Mouse (Mus musculus): ENCODE data around the gene Fam155a. TPM values are rescaled to one million over a fixed set of nuclear protein-coding genes. Genes with fewer than 3 reads are reported as not detected.
A peak's percentile ranks its signal among the peaks of the same experiment; 100 is the strongest.

Fam155a gene
- polyA plus RNA-seq, 1 experiment from 2014 or later = 0.93 TPM

DNA sequence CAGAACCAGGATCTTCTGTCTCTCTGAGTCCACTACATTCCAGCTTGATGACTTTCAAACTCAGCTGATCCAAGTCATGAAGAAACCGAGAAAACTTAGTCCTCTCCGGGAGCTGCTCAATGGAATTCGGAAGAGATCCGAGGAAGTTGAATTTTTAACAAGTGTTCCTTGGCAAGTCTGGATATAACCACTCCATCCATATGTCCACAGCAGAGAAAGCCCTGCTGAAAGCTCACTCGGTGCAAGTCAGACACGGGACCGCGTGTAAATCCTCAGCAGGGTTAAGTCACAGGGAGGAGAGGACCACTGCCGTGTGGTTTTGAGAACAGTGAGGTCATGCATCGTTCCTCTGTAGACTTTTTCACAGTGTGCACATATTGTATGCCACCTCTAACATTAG is 5.9 kb upstream of the Fam155a start:
- no peak for ATAC-seq (ENCODE audit: low FRiP score, low TSS enrichment)
- Histone ChIP-seq H3K4me3 (ENCODE audit: low read depth, low read length) (no peak overlapping the region), H3K9me3 (ENCODE audit: control insufficient read depth, low read length) (no peaks in the 10 kb centered on the region), H3K4me2 (replicated peaks; ENCODE audit: low read depth) (no peak overlapping the region), H3K9ac (ENCODE audit: low read length) (no peak overlapping the region), H3K27me3 (ENCODE audit: control insufficient read depth, insufficient read depth, low read length) (no peaks in the 10 kb centered on the region; the same call in 1 of the 2 replicates), H3K27ac (replicated peaks) (no peak overlapping the region), H3K36me3 (ENCODE audit: control insufficient read depth, insufficient read depth, low read length) (no peaks in the 10 kb centered on the region), H3K4me1 (replicated peaks; ENCODE audit: control insufficient read depth, insufficient read depth) (no peaks in the 10 kb centered on the region)
- TF ChIP-seq EP300 (optimal IDR thresholded peaks at IDR 0.05) (no peak), CTCF (IDR thresholded peaks at IDR 0.05; ENCODE audit: low read depth) (no peak)
- DNase-seq (ENCODE audit: low spot score) = no peak
- WGBS = 78% methylated on average over 10 of the region's 10 CpGs

DNA sequence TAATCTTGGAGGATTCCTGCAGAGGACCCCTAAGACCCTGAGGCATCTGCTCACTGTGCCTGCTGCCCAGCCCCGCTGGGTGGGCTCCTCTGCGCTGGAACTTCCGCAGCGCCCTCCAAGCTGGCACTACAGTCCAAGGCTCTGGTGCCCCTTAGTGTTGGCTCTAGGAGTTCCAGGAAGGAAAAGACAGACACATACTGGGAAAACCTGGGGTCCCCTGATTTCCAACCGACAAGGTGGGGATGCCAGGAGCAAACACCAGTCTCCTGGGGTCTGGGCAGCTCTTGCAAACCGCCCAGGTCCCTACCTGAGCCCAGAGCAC is 1.5 kb upstream of the Fam155a start:
- ATAC-seq (ENCODE audit: low FRiP score, low TSS enrichment) (no peak), DNase-seq (ENCODE audit: low spot score) (peak; percentile 17)
- H3K27ac ChIP-seq (replicated peaks) = no peak overlapping the region
- H3K27me3 ChIP-seq (ENCODE audit: control insufficient read depth, insufficient read depth, low read length) = no peaks in the 10 kb centered on the region; the same call in 1 of the 2 replicates
- H3K36me3 ChIP-seq (ENCODE audit: control insufficient read depth, insufficient read depth, low read length) = no peaks in the 10 kb centered on the region
- no peak overlapping the region for H3K9ac ChIP-seq (ENCODE audit: low read length)
- H3K4me2 ChIP-seq (replicated peaks; ENCODE audit: low read depth) = no peak overlapping the region
- WGBS = 5% methylated on average over 6 of the region's 6 CpGs
- H3K4me3 ChIP-seq (ENCODE audit: low read depth, low read length) = no peak overlapping the region
- TF ChIP-seq EP300 (optimal IDR thresholded peaks at IDR 0.05) = no peak
- peak; percentile 33 for TF ChIP-seq CTCF (IDR thresholded peaks at IDR 0.05; ENCODE audit: low read depth)
- no peaks in the 10 kb centered on the region for H3K9me3 ChIP-seq (ENCODE audit: control insufficient read depth, low read length)
- H3K4me1 ChIP-seq (replicated peaks; ENCODE audit: control insufficient read depth, insufficient read depth) = no peaks in the 10 kb centered on the region

DNA sequence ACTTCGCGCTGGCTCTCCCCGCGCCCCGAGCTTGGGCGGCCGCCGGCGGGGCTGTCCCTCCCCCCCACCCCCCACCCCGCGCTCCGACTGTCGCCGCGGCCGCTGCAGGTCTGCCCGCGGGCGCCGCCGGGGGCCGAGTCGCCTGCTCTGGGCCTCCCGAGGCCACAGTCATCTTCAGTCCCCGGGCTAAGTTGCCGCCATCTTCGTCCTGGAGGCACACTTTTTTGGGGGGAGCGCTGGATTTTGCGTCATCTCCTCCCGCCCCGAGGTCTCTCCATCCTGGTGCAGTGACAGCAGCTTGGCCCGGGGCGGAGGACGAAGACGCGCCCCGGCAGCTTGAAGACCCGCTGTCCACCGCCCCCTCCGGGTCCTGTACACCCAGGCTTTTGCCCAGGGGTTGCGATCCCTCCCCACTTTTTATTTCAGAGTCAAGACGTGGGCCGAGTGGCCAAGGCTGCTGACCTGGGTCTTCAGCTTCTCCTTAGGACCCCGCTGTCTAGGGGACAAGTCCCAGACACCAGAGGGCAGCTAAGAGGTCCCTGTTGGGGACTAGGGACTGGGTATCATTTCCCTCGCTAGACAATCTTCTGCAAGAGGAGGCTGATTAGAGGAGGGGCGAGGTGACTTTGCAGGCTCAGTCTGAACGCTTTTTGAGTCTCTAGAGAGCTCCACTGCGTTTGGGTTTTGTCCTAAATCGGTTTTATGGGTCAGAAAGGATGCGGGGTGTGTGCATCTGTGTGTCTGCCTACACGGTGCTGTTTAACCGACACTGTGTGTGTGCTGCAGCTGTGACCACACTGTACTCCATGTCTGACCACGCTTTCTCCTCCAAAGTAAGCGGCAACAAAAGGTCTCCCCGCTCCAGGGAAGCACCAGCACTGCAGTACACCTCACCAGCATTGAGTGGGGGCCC is 901 bp upstream of the Fam155a start:
- TF ChIP-seq CTCF (IDR thresholded peaks at IDR 0.05; ENCODE audit: low read depth) (no peak), EP300 (optimal IDR thresholded peaks at IDR 0.05) (no peak)
- peak overlapping the region; percentile 68 for H3K4me2 ChIP-seq (replicated peaks; ENCODE audit: low read depth)
- no peaks in the 10 kb centered on the region for H3K9me3 ChIP-seq (ENCODE audit: control insufficient read depth, low read length)
- ATAC-seq (ENCODE audit: low FRiP score, low TSS enrichment) = 0 out of 2 replicates have a peak, but pooled peaks have one; percentile 32
- no peaks in the 10 kb centered on the region for H3K4me1 ChIP-seq (replicated peaks; ENCODE audit: control insufficient read depth, insufficient read depth)
- H3K27ac ChIP-seq (replicated peaks) = no peak overlapping the region
- no peak overlapping the region for H3K9ac ChIP-seq (ENCODE audit: low read length)
- WGBS = under 1% methylated on average over 48 of the region's 55 CpGs
- H3K4me3 ChIP-seq (ENCODE audit: low read depth, low read length) = peak overlapping the region; percentile 39
- H3K27me3 ChIP-seq (ENCODE audit: control insufficient read depth, insufficient read depth, low read length) = no peaks in the 10 kb centered on the region; the same call in 1 of the 2 replicates
- no peak for DNase-seq (ENCODE audit: low spot score)
- no peaks in the 10 kb centered on the region for H3K36me3 ChIP-seq (ENCODE audit: control insufficient read depth, insufficient read depth, low read length)

DNA sequence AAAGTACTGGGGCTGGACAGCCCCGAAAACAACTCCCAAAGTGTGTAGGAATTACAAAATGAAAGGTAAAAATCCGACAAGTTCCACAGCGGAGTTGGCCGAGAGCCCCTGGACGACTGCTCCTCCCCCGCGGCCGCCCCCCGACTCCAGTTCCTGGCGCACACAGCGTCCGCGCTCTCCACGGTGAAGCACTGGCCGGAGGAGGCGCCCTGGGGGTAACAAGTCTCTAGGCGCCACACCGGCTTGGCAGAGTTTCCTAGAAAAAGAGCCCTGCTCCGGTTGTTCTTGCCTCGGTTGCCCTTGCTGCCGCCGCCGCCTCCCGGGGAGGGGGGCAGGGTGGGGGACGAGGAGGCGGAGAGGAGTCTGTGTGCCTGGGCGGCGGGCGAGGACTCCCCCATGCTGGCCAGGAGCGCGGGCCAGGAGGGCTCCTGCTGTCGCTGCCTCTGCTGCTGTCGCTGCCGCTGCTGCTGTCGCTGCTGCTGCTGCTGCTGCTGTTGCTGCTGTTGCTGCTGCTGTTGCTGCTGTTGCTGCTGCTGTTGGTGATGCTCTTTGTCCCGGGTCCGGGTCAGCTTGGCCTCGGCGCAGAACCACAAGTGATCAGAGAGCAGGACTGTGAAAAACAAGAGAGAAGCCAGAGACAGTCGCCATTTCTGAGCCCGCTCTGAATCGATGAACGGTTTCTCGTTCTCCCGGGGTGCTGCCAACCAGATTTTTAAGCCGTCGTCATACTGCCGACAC is 531 bp downstream of the Fam155a start:
- no peak overlapping the region for H3K9ac ChIP-seq (ENCODE audit: low read length)
- WGBS = 2% methylated on average over 42 of the region's 48 CpGs

DNA sequence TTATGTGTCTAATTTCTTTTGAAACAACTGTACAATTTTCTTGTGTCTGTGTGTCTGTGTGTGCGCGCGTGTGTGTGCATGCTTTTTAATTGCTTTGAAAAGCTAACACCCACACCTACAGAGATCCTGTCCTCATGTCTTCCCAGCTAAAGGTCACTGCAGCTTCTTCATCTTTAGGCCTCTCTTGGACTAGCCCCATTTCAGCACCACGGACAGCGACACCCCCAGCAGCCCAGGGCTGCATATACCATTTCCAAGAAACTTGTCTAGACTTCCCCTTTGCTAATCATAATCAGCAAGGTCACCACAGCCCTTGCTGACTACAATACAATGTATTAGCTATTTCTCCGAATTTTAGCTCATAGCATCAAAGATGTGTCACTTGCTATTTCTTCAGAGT is 1.9 kb downstream of the Fam155a start:
- no peaks in the 10 kb centered on the region for H3K36me3 ChIP-seq (ENCODE audit: control insufficient read depth, insufficient read depth, low read length)
- H3K9ac ChIP-seq (ENCODE audit: low read length) = no peak overlapping the region
- H3K27me3 ChIP-seq (ENCODE audit: control insufficient read depth, insufficient read depth, low read length) = no peaks in the 10 kb centered on the region; the same call in 1 of the 2 replicates
- ATAC-seq (ENCODE audit: low FRiP score, low TSS enrichment) = peak; percentile 72; the same call in 1 of the 2 replicates
- peak; percentile 81 for DNase-seq (ENCODE audit: low spot score)
- WGBS = 25% methylated on average over 6 of the region's 6 CpGs
- H3K4me3 ChIP-seq (ENCODE audit: low read depth, low read length) = no peak overlapping the region
- no peak overlapping the region for H3K4me2 ChIP-seq (replicated peaks; ENCODE audit: low read depth)
- TF ChIP-seq CTCF (IDR thresholded peaks at IDR 0.05; ENCODE audit: low read depth) (no peak), EP300 (optimal IDR thresholded peaks at IDR 0.05) (no peak)
- H3K4me1 ChIP-seq (replicated peaks; ENCODE audit: control insufficient read depth, insufficient read depth) = no peaks in the 10 kb centered on the region
- H3K27ac ChIP-seq (replicated peaks) = no peak overlapping the region
- H3K9me3 ChIP-seq (ENCODE audit: control insufficient read depth, low read length) = no peaks in the 10 kb centered on the region

More for the DNA sequence above, 531 bp downstream of the Fam155a start:
- TF ChIP-seq CTCF (IDR thresholded peaks at IDR 0.05; ENCODE audit: low read depth) = peak; percentile 14; the same call in 1 of the 2 replicates
- TF ChIP-seq EP300 (optimal IDR thresholded peaks at IDR 0.05) = no peak
- Histone ChIP-seq H3K4me3 (ENCODE audit: low read depth, low read length) (peak overlapping the region; percentile 39), H3K4me2 (replicated peaks; ENCODE audit: low read depth) (peak overlapping the region; percentile 68), H3K9me3 (ENCODE audit: control insufficient read depth, low read length) (no peaks in the 10 kb centered on the region), H3K36me3 (ENCODE audit: control insufficient read depth, insufficient read depth, low read length) (no peaks in the 10 kb centered on the region), H3K4me1 (replicated peaks; ENCODE audit: control insufficient read depth, insufficient read depth) (no peaks in the 10 kb centered on the region), H3K27ac (replicated peaks) (no peak overlapping the region), H3K27me3 (ENCODE audit: control insufficient read depth, insufficient read depth, low read length) (no peaks in the 10 kb centered on the region; the same call in 1 of the 2 replicates)
- peak; percentile 39 for DNase-seq (ENCODE audit: low spot score)
- no peak for ATAC-seq (ENCODE audit: low FRiP score, low TSS enrichment)

All from stomach, postnatal 0 days (tissue).